Mouse (Mus musculus) R1 (cell line): ENCODE results near the gene Jazf1.

ENCODE experiments used
- DNase-seq: peaks from one replicate; pipeline ENCODE4 v3.0.0-alpha.2; 2018; ENCODE audit warnings: low read depth, low spot score

Jazf1 gene

GRCm38 (mm10) chr6:52961660-52962490, 106.6 kb downstream of the Jazf1 start:
- peak; percentile 77 for DNase-seq

GRCm38 (mm10) chr6:52957730-52958129, 110.7 kb downstream of the Jazf1 start:
- peak; percentile 68 for DNase-seq

DNA sequence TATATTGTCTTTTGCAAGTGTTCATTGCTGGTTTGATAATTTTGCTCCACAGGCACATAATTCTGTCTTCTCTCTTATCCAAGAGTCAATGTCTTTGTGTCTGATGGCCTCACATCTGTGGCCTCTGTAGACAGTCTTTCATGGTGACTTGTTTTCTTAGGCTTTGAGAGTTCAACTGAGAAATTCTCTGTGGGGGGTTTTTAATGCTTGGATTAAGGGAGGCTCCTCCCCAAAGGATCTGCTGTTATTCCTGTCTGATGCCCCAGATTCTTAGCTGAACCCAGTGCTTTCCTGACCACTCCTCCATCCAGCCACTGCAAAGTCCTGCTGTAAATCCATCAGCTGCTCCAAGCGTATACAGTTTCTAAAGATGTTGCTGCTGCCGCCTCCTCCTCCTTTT, 112.3 kb downstream of the Jazf1 start:
- DNase-seq: no peak

DNA sequence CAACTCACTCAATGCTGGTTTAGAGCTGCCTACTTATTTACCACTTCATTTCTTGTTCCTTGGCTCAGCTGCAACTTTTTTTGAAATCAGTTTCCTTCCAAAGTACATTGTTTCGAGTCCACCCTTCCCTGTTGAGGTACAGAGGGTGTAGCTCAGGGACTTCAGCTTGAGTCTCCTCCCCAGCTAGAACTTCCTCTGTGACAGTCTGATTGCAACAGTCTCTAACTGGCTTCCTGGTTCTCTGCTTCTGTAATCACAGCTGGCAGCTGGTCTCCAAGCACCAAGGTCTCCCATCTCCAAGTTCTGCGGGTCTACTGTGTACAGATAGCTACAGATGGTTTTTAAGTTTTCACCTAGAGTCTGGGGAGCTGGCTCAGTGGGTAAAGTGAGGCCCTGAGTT, 113.1 kb downstream of the Jazf1 start:
- DNase-seq: no peak

DNA sequence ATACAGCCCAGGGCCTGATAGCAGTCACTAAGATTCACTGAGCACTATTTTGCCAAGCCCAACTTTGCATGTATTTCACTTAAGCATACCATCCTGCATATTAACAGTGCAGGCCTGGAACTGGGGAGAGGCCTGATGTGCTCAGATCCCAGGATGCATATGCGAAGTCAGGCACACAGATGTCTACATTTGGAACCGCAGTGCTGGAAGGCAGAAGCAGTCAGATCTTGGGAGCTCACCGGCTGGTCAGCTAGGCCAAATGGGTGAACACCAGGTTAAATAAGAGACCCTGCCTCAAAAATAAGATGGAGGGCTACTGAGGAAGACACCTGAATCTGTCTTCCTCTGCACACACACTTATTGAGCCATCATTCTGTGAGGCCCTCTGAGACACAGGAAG, 113.6 kb downstream of the Jazf1 start:
- no peak for DNase-seq

DNA sequence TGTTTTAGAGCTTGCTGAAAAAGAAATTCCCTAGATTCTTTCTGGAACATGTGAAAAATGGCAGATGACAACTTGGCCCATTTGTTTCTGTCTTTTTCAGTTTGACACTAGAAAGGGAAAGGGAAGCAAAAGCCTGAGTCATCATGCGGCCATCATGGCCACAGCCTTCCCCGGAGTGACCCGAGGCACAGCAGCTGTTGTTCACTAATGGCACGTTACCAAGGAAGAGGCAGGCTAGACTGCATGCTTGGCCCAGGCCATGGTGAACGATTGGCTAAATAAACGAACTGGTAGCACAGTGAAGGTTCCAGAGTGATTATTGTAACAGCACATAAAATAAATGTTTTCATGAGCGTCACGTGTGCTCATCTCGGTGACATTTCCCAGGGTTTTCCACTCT, 114.0 kb downstream of the Jazf1 start:
- no peak for DNase-seq

- DNase-seq: no peak
These were observed 115.9 kb downstream of the Jazf1 start for GRCm38 (mm10) chr6:52952526-52952900.

GRCm38 (mm10) chr6:52951871-52952525, 116.4 kb downstream of the Jazf1 start:
- no peak for DNase-seq

GRCm38 (mm10) chr6:52950371-52950770, 118.1 kb downstream of the Jazf1 start:
- DNase-seq: no peak

DNA sequence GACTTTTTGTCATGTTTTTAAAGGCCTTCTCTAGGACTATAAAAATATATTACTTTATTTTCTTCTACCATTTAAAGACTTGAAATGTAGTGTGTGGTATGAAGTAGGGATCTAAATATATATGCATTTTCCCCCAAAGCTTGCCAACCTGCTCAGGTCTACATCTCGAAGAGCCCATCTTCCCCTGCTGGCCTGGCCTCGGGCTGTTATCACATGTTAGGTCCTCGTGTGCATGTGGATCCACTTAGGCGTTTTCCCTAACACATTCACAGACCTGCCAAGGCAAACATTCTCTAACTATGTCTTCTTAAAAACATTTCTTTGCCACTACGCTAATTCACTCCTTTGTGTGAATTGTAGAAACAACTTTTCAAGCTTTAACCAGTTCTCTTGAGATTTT, 125.9 kb downstream of the Jazf1 start:
- no peak for DNase-seq

- no peak for DNase-seq
These were observed 126.3 kb downstream of the Jazf1 start for GRCm38 (mm10) chr6:52942101-52942500.

DNA sequence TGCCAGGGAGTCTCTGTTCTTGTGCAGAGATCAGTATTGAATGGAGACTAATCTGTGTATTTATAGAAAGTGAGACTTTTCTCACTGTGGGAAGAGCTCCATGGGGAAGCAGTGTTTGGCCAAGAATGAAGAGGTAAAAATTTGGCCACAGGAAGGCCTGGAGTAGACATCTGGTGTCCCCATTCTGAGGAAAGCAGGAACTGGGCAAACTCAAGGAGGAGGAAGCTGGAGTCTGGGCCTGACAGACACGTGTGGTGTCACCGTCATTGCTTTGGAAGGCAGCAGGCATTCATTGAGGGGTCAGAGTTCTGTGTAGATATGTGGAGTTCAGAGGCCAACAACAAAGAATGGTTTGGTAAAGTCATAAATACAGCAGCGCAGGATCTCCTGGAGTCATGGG, 130.5 kb downstream of the Jazf1 start:
- DNase-seq: no peak

GRCm38 (mm10) chr6:52936995-52937394, 131.4 kb downstream of the Jazf1 start:
- no peak for DNase-seq

- DNase-seq: no peak
These were observed 134.4 kb downstream of the Jazf1 start for GRCm38 (mm10) chr6:52934021-52934420.

DNA sequence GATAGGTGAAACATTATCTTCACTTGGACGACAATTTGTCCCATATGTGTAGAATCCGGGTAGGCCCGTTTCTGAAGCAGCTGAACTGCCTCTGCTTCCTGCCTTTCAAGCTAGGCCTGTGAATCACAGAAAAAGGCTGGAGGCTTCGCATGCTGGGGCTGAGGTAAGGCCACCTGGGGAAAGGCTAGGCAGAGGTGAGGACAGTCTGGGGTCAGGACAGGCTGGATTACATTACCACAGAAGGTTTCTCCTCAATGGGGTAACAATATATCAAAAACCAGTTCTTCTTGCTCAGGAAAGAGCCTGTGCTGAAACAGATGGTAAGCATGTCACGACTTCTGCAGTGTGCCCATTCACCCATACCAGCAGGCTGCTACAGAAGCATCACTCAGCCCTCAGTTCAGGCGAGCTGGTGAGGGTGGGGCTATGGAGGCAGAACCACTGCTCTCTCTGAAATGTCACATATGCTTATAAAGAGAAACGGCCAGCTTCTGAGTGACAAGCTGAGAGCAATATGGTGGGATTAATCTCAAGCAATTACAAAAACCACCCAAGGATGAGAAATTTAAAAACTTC, 135.7 kb downstream of the Jazf1 start:
- no peak for DNase-seq

DNA sequence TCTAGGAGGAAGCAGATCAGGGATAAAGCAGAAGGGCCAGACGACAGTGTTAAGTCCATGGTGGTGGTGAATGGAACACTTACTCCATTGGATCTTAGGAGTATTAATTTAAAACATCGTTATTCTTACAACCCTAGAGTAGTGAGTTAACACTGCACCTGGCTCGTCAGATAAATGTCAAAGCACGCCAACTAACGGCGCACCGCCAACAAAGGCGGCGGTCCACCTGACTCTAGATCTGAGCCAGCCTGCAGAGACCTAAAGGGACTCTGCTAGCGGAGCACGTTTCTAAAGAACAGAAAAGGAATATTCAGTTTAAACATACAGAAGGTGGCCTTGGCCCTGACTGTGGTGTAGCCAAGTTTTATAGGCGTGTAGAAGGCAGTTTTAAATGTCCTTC, 139.1 kb downstream of the Jazf1 start:
- DNase-seq: no peak

DNA sequence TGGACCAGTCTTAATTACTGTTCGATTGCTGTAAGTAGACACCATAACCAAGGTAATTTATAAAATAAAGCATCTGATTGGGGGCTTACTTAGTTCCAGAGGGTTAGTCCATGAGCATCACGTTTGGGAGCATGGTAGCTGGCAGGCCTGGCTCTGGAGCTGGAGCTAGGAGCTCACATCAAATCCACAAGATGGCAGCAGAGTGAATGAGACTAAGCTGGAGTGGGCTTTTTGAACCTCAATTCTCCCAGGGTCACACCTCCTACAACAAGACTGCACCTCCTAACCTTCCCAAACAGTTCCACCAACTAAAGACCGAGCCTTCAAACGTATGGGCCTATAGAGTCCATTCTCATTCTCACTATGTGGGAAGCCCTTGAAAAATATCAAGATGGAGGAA, 141.5 kb downstream of the Jazf1 start:
- peak; percentile 50 for DNase-seq

- no peak for DNase-seq
These were observed 142.9 kb downstream of the Jazf1 start for GRCm38 (mm10) chr6:52925458-52926042.

GRCm38 (mm10) chr6:52921248-52921647, 147.2 kb downstream of the Jazf1 start:
- DNase-seq: no peak

GRCm38 (mm10) chr6:52920719-52921118, 147.7 kb downstream of the Jazf1 start:
- no peak for DNase-seq

- DNase-seq: no peak
These were observed 149.0 kb downstream of the Jazf1 start for GRCm38 (mm10) chr6:52919442-52919841.

- peak; percentile 64 for DNase-seq
These were observed 149.5 kb downstream of the Jazf1 start for GRCm38 (mm10) chr6:52918980-52919379.

GRCm38 (mm10) chr6:52917471-52917870, 151.0 kb downstream of the Jazf1 start:
- DNase-seq: no peak
